Mouse (Mus musculus) adrenal gland, postnatal 25 days (tissue): Measurements from ENCODE around the gene Gm8773. TPM values are rescaled to one million over a fixed set of nuclear protein-coding genes. Genes with fewer than 3 reads are reported as not detected.

ENCODE experiments used
- DNase-seq: peaks from one replicate; pipeline ENCODE4 v3.0.0; 2021; ENCODE audit warnings: mixed read lengths
- long read RNA-seq: library from polyadenylated mRNA; stranded (forward); transcript quantifications from one replicate; pipeline ENCODE4 v2.0.0, GENCODE M21; 2021
- total RNA-seq: library from RNA; stranded (reverse); gene quantifications from 2 replicates; pipeline ENCODE4 v1.2.3, GENCODE M21; 2021

The Gm8773 gene
- total RNA-seq = not detected in 2 replicates
- long read RNA-seq = 0 reads

DNA sequence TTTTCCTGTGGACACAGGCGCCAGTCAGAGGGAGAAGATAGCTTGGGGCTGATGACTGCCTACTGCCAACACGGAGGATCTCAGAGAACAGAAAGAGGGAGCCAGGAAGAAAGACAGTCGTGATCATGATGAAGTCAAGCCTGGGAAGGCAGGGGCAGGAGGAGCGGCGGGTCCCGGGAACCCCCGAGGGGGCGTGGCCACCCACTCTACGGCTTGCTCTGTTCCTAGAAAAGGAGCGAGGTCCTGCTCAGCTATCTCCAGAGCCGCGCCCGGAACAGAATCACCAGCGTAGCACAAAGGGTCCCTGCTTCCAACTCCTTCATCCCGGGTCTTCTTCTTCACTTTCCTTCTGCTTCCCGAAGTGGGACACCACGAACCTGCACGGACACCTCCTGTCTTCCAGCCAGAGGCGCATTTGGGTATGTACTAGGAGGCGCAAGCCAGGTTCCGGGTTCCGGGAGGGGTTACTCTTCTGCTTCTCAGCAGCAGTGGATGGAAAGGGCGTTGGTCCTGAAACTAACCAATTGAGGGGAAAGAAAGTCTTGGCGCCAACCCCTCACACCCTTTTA is at the start of gene Gm8773:
Gene Gm8773, plus strand, starts transcription at position 51 of the 569 bp plus-strand sequence.
- DNase-seq = no peak

DNA sequence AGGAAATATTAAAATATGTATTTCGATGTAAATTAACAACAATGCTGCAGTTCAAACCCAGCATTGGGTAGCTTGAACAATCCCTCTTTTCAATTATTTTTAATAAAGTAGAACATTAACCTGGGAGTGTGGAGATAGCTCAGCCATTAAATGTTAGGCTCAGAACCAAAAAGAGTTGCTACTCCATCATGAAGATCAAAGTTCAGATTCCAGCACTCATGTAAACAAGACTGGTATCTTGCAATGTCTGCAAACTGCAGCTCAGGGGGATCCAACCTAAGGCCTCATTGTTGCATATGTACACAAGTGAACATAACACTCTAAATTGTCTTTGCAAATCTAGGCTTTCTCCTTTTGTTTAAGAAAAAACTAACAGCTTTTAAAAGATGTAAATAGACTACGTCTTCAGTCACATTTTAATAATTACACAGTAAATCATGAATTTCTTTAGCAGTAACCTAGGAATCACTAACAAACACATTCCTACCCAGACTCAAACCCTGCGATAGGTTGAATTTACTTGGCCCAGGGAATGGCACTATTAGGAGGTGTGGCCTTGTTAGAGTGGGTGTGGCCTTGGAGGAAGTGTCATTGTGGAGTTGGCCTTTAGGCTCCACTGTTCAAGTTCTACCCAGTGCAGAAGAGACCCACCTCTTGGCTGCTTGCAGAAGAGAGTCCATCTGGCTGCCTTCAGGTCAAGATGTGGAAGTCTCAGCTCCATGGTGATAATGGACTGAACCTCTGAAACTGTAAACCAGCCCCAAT is 39.8 kb upstream of the Gm8773 start:
- DNase-seq = no peak

DNA sequence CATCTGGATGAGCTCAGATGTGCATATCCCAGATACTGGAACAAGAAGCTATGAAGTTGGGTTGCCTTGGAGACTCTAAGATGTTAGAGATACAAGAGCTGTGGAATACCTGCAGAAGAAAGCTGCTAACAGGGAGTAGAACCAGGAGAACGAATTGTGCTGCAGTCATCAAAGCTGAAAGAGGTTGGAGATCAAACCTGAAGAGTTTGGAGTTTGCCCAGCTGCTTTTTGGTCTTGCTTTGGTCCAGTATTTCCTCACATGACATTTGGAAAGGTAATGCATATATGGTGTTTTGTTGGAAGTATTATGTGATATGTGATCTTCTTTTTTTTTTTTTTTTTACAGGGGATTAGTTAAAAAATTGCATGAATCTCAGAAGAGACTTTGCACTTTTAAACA is 37.5 kb upstream of the Gm8773 start:
- no peak for DNase-seq

DNA sequence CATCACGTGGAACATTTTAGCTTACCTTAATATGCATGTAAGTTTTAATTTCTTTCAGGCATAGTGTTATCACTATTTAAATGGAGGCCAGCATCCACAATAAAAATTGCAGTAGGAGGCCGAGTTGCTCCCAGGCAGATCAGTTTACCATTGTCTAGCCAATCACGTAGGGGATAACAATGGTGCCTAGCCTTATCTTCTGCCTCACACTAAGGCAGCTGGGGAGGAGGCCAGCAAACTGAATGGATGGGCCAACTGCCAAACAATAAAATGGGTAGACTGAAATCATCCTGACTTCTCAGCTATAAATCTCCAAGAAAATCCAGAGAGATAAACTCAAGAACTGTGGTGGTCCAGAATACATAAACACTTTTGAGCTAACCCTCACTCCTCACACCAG is 33.8 kb upstream of the Gm8773 start:
- DNase-seq = no peak

DNA sequence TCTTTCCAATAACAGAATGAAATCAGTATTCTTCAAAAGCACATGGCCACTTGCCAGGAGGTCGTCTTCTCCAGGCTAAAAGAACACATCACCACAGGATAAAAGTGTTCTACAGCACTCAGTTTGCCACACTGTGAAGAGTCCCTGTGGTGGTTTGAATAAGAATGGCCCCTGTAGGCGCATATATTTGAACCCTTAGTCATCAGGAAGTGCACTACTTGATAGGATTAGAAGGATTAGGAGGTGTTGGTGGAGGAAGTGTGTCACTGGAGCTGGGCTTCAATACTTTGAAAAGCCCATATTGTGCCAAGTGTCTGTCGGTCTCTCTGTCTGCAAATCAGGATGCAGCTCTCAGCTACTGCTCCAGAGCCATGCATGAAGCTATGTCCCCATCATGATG is 33.2 kb upstream of the Gm8773 start:
- no peak for DNase-seq

DNA sequence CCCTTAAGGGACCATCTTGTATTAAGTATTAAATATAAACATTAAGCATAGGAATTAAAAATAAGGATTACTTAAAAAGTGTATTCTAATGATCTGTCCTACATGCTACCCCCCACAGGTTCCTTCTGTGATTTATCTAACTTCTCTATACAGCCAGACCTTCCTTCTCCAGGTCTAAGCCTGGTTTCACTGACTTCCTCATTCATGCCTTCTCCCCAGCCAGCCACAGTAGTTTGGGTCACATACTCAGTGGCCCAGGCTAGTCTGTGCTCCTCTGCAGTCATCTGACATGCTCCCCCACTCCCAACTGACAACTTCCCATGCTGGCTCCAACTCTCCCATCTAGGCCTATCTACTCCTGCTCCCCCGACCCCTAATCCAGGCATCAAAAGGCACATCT is 22.5 kb upstream of the Gm8773 start:
- DNase-seq = no peak

DNA sequence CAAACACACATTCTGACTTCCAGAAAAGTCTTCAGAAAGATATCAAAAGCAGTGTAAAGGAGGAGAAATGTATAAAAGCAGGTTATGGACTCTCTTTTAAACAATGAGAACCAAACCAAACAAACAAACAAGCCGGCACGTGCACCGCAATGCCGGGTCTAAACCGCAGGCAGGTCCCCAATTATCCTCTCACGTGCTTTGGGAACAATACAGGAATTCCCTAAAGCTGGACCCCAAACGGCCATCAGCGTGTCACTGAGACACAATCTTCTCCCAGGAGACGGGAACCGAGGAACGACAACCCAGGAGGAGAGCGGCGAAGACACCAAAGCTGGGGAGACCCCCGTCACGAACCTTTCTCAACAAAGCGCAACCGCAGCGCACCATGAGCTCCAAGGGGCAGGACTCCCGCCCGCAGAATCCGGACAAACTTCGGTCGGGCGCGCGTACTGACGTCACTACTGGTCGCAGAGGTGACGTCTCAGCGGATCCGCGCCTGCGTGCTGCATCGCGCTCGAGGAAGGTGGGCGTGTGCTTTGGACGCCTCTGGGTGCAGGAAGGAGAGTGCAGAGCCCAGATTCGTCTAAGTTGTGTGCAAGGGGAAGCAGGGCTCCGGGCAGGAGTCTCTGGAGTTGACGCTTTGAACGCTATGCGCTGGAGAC is 14.4 kb upstream of the Gm8773 start, which contains the start of gene Gtpbp10:
Gene Gtpbp10, minus strand, starts transcription at position 460 of the 662 bp plus-strand sequence.
- peak; percentile 92 for DNase-seq

DNA sequence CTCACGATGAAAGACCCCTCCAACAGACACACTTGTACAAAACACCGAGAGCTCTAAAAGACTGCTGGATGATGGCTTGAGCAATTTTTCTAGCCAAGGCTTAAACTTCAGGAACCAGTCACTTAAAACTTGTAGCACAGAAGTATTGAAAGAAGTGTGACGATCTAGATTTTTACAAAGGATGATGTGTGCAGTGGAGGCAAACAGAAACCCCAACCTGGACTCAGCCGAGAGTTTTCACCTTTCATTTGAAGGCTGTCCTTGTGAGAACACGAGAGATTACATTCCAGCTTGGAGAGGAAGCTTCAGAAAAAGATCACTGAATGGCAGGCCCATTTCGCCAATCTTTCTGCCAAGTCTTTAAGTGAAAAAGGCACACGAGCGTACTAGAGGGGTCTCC is 13.8 kb upstream of the Gm8773 start:
- no peak for DNase-seq

DNA sequence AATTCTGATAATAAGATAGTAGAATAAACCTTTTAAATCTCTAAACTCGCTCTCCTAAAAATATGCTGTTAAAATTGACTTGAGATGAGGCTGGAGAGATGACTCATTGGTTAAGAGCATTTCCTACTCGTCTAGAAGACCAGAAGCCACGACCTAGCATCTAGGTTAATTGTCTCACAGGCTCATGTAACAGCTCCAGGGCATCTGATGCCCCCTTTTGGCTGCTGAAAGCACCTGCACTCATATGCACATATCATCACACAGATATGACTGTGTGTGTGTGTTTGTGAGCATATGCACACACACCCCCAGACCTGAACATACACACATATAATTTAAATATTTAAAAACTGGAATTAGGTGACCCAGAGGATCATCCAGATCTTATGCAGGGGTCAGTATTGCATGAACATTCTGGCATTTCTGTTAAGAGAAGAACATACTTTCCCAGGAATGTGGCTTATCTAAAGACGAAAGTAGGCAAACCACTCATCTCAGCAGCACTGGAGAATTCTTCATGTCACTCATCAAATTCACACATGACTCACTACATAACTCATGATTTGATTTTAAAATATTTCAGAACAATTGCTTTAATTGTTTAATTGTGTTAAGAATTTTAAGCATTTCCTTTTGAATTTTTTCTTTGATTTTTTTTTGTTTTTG is 12.4 kb upstream of the Gm8773 start:
- DNase-seq = no peak

DNA sequence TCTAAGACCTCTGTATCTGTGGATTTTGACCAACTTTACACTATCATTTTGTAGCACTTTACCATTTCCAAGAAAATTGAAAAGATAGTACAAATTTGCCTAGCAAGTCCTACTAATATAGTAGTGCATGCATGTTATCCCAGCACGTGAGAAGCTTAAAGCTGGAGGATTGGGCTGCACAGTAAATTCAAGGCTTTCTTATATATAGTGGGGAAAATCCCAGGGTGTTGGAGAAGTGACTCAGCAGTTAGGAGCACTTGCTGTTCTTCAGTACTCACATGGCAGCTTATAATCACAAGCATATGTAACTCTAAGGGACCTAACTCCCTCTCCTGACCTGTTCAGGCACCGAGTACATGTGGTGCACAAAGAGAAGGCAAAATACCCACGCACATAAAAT is 11.2 kb upstream of the Gm8773 start:
- DNase-seq = no peak

DNA sequence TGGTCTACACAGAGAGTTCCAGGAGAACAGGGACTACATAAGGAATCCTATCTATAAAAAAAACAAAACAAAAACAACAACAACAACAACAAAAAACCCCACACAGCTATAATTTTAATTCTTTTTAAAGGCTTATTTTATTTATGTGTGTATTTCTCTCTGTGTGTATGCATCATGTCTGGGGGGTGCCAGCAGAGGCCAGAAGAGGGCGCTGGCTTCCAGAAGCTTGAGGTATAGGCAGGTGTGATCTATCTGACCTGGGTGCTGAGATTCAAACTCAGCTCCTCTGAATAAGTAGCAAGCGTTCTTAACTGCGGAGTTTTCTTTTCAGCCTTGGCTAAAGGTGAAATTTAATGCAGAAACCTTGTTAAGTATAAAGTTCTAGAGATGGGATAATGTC is 14.1 kb downstream of the Gm8773 start:
- DNase-seq = no peak

DNA sequence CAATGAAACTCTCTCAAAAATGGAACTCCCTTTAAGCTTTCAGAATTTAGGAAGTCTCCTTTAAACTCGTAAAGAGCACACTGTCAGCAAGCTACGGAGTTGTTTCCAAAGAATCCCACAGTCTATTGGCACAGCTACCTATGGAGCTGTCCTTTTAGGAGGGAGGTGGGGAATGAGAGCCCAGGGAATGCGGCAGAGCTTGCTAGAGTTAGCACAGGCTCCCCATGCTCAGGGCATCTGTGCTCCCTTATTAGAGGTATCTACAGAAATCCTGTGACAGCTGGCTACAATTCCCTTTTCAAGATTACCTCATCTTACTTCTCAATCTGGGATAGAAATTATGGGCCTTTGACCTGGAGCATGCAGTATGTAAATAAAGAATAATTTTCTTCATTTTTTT is 36.9 kb downstream of the Gm8773 start:
- DNase-seq = no peak

DNA sequence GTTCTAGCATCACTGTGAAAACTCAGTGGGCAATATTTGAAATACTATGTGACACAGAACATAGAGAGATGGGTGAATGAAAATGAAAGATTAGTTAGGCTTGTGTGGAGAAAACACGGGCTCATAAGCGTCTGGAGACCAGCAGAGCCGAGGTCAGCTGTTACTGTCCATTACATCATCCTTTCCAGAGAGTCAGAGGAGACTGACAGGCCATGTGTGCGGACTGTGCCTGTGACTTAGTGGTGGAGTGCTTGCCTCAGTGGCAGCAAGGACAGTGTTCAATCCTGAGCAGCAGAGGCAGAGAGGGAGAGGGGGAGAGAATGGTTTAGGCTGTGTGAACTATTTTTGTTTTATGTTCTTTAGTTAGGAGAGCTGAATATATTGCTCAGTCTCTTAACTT is 44.7 kb downstream of the Gm8773 start:
- DNase-seq = no peak

DNA sequence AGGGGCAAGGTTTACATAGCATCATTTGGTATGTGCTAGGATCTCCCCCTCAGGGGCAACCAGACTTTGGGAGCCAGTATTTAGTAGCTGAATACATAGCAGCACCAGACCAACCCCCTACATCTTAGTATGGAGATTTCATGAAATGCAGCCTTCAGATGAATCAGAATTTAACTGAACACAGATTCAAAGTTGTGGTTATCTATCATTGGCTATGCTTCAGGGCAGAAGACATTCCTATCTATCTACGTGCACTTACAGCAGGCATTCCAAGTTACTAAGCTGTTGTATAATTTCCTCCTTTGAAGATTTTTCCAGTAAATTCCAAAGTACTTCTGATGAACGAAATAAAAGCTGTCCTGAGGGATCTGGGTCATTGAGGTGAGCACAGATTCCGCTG is 51.9 kb downstream of the Gm8773 start:
- DNase-seq = no peak

Other genes starting within 250 kb of the Gm8773 start
- 8.5 and 9.4 TPM in 2 replicates for gene Cdk14, start 153.5 kb upstream of the Gm8773 start, total RNA-seq
- not detected in 2 replicates for gene 1700015F17Rik, start 94.7 kb upstream of the Gm8773 start, total RNA-seq
- 18.6 and 25.2 TPM in 2 replicates for gene Cldn12, start 58.8 kb upstream of the Gm8773 start, total RNA-seq
- gene Gtpbp10, start 14.3 kb upstream of the Gm8773 start, total RNA-seq = 15.0 and 17.2 TPM in 2 replicates
- 9.7 and 16.0 TPM in 2 replicates for gene Cfap69, start 90.4 kb downstream of the Gm8773 start, total RNA-seq
- gene Steap2, start 120.8 kb downstream of the Gm8773 start, total RNA-seq = 37.9 and 39.0 TPM in 2 replicates
- gene Steap1, start 175.5 kb downstream of the Gm8773 start, total RNA-seq = 23.4 and 27.8 TPM in 2 replicates